Mouse (Mus musculus): Measurements from ENCODE around the gene Vcan. TPM values are rescaled to one million over a fixed set of nuclear protein-coding genes. Genes with fewer than 3 reads are reported as not detected.

Gene Vcan
- 24.8 TPM for polyA plus RNA-seq (2014; fragmentation: Illumina TruSeq; extraction: RNeasy Lipid Tissue Mini Kit (QIAGEN cat#74804); ENCODE audit: low read depth, low replicate concordance)

GRCm38 (mm10) chr13:89741766-89742685, at the start of gene Vcan:
Gene Vcan, minus strand, starts transcription at chr13:89742509.

Other genes starting within 250 kb of the Vcan start
- 8.3 TPM for gene Hapln1, start 202.7 kb downstream of the Vcan start, polyA plus RNA-seq (2014; fragmentation: Illumina TruSeq; extraction: RNeasy Lipid Tissue Mini Kit (QIAGEN cat#74804); ENCODE audit: low read depth, low replicate concordance)